Mouse (Mus musculus) neutrophil, adult 59 days (primary cell): ENCODE data around the gene Arl4d. TPM values are rescaled to one million over a fixed set of nuclear protein-coding genes. Genes with fewer than 3 reads are reported as not detected.

ENCODE experiments used
- total RNA-seq, 2 experiments: library from RNA; stranded (reverse); gene quantifications; 1 replicate in 1 of 2; 2 replicates in 1 of 2; pipeline ENCODE4 v1.2.4; 2023

The Arl4d gene
- total RNA-seq = 1 to 10 TPM in 1 of 2 experiments, under 1 TPM in 1; 0.84 to 1.9 TPM

GRCm38 (mm10) chr11:101664825-101665635 is at the start of gene Arl4d:
Gene Arl4d, plus strand, starts transcription at chr11:101665541.

GRCm38 (mm10) chr11:101626995-101627856 is 38.1 kb upstream of the Arl4d start, which contains the start of gene Rdm1:
Gene Rdm1, plus strand, starts transcription at chr11:101627195.

Other genes starting within 250 kb of the Arl4d start
- 10 to 100 TPM; 12.1 to 15.2 TPM for gene Aarsd1, start 247.9 kb upstream of the Arl4d start, total RNA-seq
- under 1 TPM; 0.47 to 0.82 TPM for gene Gm27029, start 240.7 kb upstream of the Arl4d start, total RNA-seq
- 1 to 10 TPM; 8.5 TPM for gene Rundc1, start 240.5 kb upstream of the Arl4d start, total RNA-seq
- under 1 TPM in 1 of 2 experiments, not detected in 1; 0.64 TPM for gene Ptges3l, start 240.2 kb upstream of the Arl4d start, total RNA-seq
- gene Rpl27, start 223.2 kb upstream of the Arl4d start, total RNA-seq = 10 to 100 TPM; 37.5 to 40.7 TPM
- 10 to 100 TPM; 21.7 to 23.3 TPM for gene Ifi35, start 217.1 kb upstream of the Arl4d start, total RNA-seq
- under 1 TPM; 0.42 to 0.60 TPM for gene Rnd2, start 200.5 kb upstream of the Arl4d start, total RNA-seq
- gene Vat1, start 199.3 kb upstream of the Arl4d start, total RNA-seq = 10 to 100 TPM; 15.0 to 16.3 TPM
- 10 to 100 TPM; 15.6 to 19.0 TPM for gene Brca1, start 113.6 kb upstream of the Arl4d start, total RNA-seq
- 10 to 100 TPM; 73.5 to 93.1 TPM for gene Nbr1, start 113.4 kb upstream of the Arl4d start, total RNA-seq
- 10 to 100 TPM; 10.5 to 13.5 TPM for gene Tmem106a, start 83.3 kb upstream of the Arl4d start, total RNA-seq
- not detected for gene Gm11634, start 66.3 kb upstream of the Arl4d start, total RNA-seq
- 10 to 100 TPM; 12.2 to 18.4 TPM for gene Rdm1, start 38.3 kb upstream of the Arl4d start, total RNA-seq
- 10 to 100 TPM; 40.0 to 44.7 TPM for gene Dhx8, start 67.4 kb downstream of the Arl4d start, total RNA-seq
- gene Etv4, start 119.8 kb downstream of the Arl4d start, total RNA-seq = not detected
- under 1 TPM in 1 of 2 experiments, not detected in 1; 0.26 TPM for gene Meox1, start 228.8 kb downstream of the Arl4d start, total RNA-seq